ENCODE assay signal across 13 mouse cellular contexts in genomic region chr14:16554319-16554642, GRCm38 (mm10).
DNase-seq lines count a peak whose midpoint lies in the region; ATAC-seq and TF ChIP-seq lines count a peak whose summit lies in the region.
"Had no signal": no experiment of that assay in that cellular context is flagged by ENCODE, and none has a peak within 500 bp of the region (broad histone marks: within the 10 kb centered on the region; RNA-seq: fewer than 3 reads in every experiment).

No protein-coding gene starts in this region.

- H3K4me1 ChIP-seq in heart, adult 2 months (ENCODE audit: control insufficient read depth, insufficient read depth, low read length) = peaks cover 42% of the 10 kb centered on the region
- H3K4me1 ChIP-seq in kidney, embryonic 15.5 days = peaks cover 51% of the 10 kb centered on the region
- peaks cover 40% of the 10 kb centered on the region for H3K4me1 ChIP-seq in brown adipose tissue, adult 24 weeks (ENCODE audit: control insufficient read depth, insufficient read depth, insufficient read length, low read length)
- H3K4me1 ChIP-seq in hindbrain, embryonic 16.5 days (ENCODE audit: control insufficient read depth, insufficient read depth, low read depth, low read length) = peaks cover 4% of the 10 kb centered on the region

- TF ChIP-seq CTCF in heart, adult 2 months (IDR thresholded peaks at IDR 0.05) = no peak

- no peak overlapping the region for H3K9ac ChIP-seq in heart, adult 2 months (ENCODE audit: low read depth, low read length)
- no peak overlapping the region for H3K9ac ChIP-seq in kidney, embryonic 15.5 days
- H3K9ac ChIP-seq in hindbrain, embryonic 16.5 days (ENCODE audit: low read depth, low read length) = 0 out of 2 replicates have a peak overlapping the region, but pooled peaks have one; percentile 2
- H3K9ac ChIP-seq: intestine, embryonic 15.5 days; liver, embryonic 13.5 days had no signal

- WGBS in heart, adult 2 months = 37% methylated on average over 1 of the region's 1 CpGs
- WGBS in kidney, embryonic 15.5 days = 11% methylated on average over 1 of the region's 1 CpGs
- 58% methylated on average over 1 of the region's 1 CpGs for WGBS in hindbrain, embryonic 16.5 days

- H3K27me3 ChIP-seq in heart, adult 2 months (ENCODE audit: control insufficient read depth, insufficient read depth, low read length) = no peaks in the 10 kb centered on the region
- H3K27me3 ChIP-seq in kidney, embryonic 15.5 days = no peaks in the 10 kb centered on the region
- H3K27me3 ChIP-seq in hindbrain, embryonic 16.5 days (replicated peaks; ENCODE audit: control insufficient read depth, insufficient read depth, low read length) = no peaks in the 10 kb centered on the region
- H3K27me3 ChIP-seq: intestine, embryonic 15.5 days; liver, embryonic 13.5 days had no signal

- H3K79me2 ChIP-seq in heart, adult 2 months (replicated peaks; ENCODE audit: control insufficient read depth, insufficient read depth, low read length) = no peaks in the 10 kb centered on the region; the same call in 1 of the 2 replicates

- DNase-seq in heart, adult 2 months = no peak
- DNase-seq in heart, adult 18-20 months = no peak
- DNase-seq in kidney, postnatal 36 days = no peak
- DNase-seq in adrenal gland, adult 2 months = no peak
- DNase-seq in left cerebral cortex, adult 11 months (ENCODE audit: low spot score) = no peak
- DNase-seq: cerebellum, postnatal 25 days; liver, embryonic 13.5 days; right cerebral cortex, postnatal 25 days had no signal

- H3K9me3 ChIP-seq in kidney, embryonic 15.5 days (replicated peaks) = no peaks in the 10 kb centered on the region
- no peaks in the 10 kb centered on the region for H3K9me3 ChIP-seq in hindbrain, embryonic 16.5 days (ENCODE audit: control insufficient read depth, low read length)
- H3K9me3 ChIP-seq: G1E; intestine, embryonic 15.5 days; liver, embryonic 13.5 days had no signal

- no peak overlapping the region for H3K4me3 ChIP-seq in heart, adult 2 months
- no peak overlapping the region for H3K4me3 ChIP-seq in kidney, embryonic 15.5 days (replicated peaks)
- H3K4me3 ChIP-seq in brown adipose tissue, adult 24 weeks (ENCODE audit: insufficient read depth, low read depth, low read length) = no peak overlapping the region
- H3K4me3 ChIP-seq in hindbrain, embryonic 16.5 days (ENCODE audit: low read length) = no peak overlapping the region
- H3K4me3 ChIP-seq: intestine, embryonic 15.5 days; liver, embryonic 13.5 days had no signal

- intact Hi-C loops in heart, adult 2 months (cut with DNase I) = no loop called here

- peak overlapping the region; percentile 30; the same call in 1 of the 2 replicates for H3K4me2 ChIP-seq in kidney, embryonic 15.5 days
- H3K4me2 ChIP-seq in hindbrain, embryonic 16.5 days (ENCODE audit: low read length) = no peak overlapping the region
- H3K4me2 ChIP-seq: intestine, embryonic 15.5 days; liver, embryonic 13.5 days had no signal

- no peak for TF ChIP-seq EP300 in heart, adult 2 months (IDR thresholded peaks at IDR 0.05; ENCODE audit: insufficient read depth, low read depth, low read length)

- no peak; the same call in 1 of the 2 replicates for ATAC-seq in kidney, embryonic 15.5 days (replicated peaks; ENCODE audit: low FRiP score)
- ATAC-seq in hindbrain, embryonic 16.5 days = no peak

- peak overlapping the region; percentile 76 for H3K27ac ChIP-seq in heart, adult 2 months
- H3K27ac ChIP-seq in kidney, embryonic 15.5 days = peak overlapping the region; percentile 92
- H3K27ac ChIP-seq in brown adipose tissue, adult 24 weeks (replicated peaks; ENCODE audit: low read depth, low read length) = peak overlapping the region; percentile 76
- peak overlapping the region; percentile 14 for H3K27ac ChIP-seq in hindbrain, embryonic 16.5 days (ENCODE audit: low read depth, low read length)
- H3K27ac ChIP-seq: intestine, embryonic 15.5 days; liver, embryonic 13.5 days had no signal

- no peak for TF ChIP-seq POLR2A in heart, adult 2 months (IDR thresholded peaks at IDR 0.05; ENCODE audit: insufficient read depth, low read depth, low read length)

- peaks cover 23% of the 10 kb centered on the region for H3K36me3 ChIP-seq in heart, adult 2 months (ENCODE audit: control insufficient read depth, insufficient read depth, low read length)
- peaks cover 4% of the 10 kb centered on the region; the same call in 1 of the 2 replicates for H3K36me3 ChIP-seq in kidney, embryonic 15.5 days
- no peaks in the 10 kb centered on the region for H3K36me3 ChIP-seq in hindbrain, embryonic 16.5 days (ENCODE audit: control insufficient read depth, insufficient read depth, low read length)
- H3K36me3 ChIP-seq: G1E; intestine, embryonic 15.5 days; liver, embryonic 13.5 days had no signal

Comparison
In these comparisons a context has a peak if more than half of its experiments do, and no peak if none do; other contexts are left out.
1. H3K27ac ChIP-seq: peak in every context shown above with its lines; median percentile 92 in kidney, embryonic 15.5 days; 76 in heart, adult 2 months; 76 in brown adipose tissue, adult 24 weeks; 14 in hindbrain, embryonic 16.5 days.